Mouse (Mus musculus) ES-E14 (cell line): Measurements from ENCODE around the gene Irak2.

Experiments used
- HCFC1 ChIP-seq: IDR thresholded peaks from 2 replicates; pipeline ENCODE4 v1.6.1; 2012; ENCODE audit warnings: low read length, inconsistent platforms, borderline replicate concordance; ENCODE audit not compliant: insufficient read depth
- ZC3H11A ChIP-seq: IDR thresholded peaks from 2 replicates; pipeline ENCODE4 v1.6.1; 2012; ENCODE audit warnings: low read depth, mild to moderate bottlenecking, inconsistent platforms, low read length, borderline replicate concordance
- ZNF384 ChIP-seq: IDR thresholded peaks from 2 replicates; pipeline ENCODE4 v1.6.1; 2012; ENCODE audit warnings: low read depth, low read length, inconsistent platforms

DNA sequence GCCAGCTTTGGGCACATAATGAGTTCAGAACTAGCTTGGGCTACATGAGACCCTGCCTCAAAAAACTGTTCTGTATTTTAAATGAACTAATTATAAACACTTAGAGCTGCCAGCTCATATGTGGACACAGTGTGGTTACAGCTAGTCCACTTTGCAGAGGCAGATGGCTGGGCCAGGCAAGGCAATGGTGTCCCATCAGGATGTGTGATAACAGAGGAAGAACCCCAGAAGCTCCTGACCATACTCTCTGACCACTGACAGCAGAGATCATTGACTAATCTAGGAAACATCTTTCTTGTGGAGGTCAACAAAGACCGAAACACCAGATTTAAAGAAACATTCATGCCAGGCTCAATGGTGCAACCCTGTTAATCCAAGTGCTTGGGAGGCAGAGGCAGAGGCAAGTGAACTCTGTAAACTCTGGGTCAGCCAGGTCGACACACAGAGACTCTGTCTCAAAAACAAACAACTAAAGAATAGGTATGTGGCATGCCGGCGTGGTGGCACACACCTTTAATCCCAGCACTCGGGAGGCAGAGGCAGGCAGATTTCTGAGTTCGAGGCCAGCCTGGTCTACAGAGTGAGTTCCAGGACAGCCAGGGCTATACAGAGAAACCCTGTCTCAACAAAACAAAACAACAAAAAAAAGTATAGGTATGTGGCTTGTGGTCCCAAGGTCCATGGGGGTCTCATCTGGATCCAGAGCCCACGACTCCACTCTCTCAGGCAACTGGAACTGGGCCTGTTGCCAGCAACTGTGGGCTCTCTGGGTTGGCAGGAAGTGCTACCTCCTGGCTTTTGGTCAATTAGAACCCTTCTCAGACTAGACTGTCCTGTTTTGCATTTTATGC lies 11.3 kb downstream of the Irak2 start:
- no peak for TF ChIP-seq HCFC1
- no peak for TF ChIP-seq ZNF384
- no peak for TF ChIP-seq ZC3H11A
